Mouse (Mus musculus): ENCODE measurements at regions not wholly inside any gene's neighbourhood (a gene's known extent, or its start where the extent isn't known, plus 50 kb on each side); places are given as distances from the start of the nearest gene placed in this dataset.

DNA sequence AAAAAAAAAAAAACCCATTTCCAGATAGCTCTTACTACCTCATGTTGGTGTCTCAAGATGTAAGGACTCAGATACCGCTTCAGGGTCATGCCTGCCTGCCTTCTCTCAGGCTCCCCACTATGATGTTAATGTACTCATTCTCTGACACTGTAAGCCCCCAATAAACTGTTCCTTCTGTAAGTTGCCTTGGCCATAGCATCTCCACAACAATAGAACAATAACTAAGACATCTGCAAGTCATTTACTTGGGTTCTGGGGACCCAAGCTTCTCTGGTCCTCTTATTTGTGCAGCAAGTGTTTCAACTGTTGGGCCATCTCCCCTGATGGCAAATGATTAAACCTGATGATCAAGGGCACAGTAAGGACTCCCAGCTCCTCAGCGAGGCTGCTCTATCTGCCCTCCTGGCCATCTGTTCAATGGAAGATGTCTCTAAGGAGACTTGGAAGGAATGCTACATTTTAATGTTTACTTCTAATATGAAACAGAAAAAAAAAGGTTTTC is 520.8 kb upstream of the Rgma start:
- intact Hi-C loops (cut with DNase I): no loop called here
- no peak for DNase-seq

- intact Hi-C loops (cut with DNase I): no loop called here
- DNase-seq: no peak
Observed at GRCm38 (mm10) chr7:72866966-72867754, 508.1 kb upstream of the Rgma start.

GRCm38 (mm10) chr7:72869068-72869467 is 506.2 kb upstream of the Rgma start:
- no peak for DNase-seq
- intact Hi-C loops (cut with DNase I): no loop called here

DNA sequence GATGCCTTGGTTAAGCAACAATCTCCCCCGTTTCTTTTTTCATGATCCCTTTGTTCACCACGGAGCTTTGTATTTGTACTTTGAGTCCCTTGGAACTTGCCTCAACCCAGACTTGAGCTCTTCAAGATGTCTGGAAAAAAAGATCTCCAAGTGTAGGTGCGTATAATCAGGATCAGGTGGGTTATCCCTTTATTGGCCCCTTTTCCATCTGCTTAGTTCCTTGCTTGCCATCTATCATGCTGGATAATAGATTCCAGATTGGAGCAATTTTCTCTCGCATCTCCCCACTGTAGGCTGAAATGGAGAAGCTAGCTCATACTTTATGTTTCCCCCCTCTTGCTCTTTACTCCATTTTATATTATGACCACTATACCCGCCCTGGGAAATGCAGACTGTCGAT is 474.5 kb upstream of the Rgma start:
- no peak for DNase-seq
- intact Hi-C loops (cut with DNase I): no loop called here

GRCm38 (mm10) chr7:72905891-72906290 is 469.4 kb upstream of the Rgma start:
- no peak for DNase-seq
- intact Hi-C loops (cut with DNase I): no loop called here

GRCm38 (mm10) chr7:72906536-72906935 is 468.8 kb upstream of the Rgma start:
- no peak for DNase-seq
- intact Hi-C loops (cut with DNase I): no loop called here

DNA sequence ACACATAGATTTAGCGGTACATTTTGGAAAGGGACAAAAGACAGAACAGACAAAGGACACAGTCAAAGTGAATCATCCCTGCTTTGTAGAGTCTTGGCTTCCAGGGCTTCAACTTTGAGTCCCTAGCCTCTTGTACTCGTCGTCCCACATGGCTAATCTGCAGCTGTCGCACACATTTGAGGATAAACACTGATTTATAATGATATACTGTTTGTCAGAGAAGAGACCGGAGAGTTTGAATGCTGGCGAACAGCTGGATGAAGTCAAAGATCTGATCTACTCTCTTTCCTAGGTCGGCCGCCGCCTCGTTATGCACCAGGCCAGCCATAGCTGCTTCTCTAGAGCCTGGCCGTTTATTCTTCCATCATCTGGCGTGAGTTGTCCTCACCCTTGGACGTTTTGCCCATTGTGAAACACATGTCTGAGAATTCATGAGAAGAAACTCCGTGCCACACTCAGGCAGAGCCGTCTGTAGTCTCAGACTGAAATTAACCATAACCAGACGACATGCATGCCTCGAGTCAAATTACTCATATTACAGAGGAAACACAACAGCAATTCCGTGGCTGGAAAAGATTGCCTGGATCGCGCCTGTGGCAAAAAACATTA is 448.4 kb upstream of the Rgma start:
- intact Hi-C loops (cut with DNase I): no loop called here
- DNase-seq: no peak

- intact Hi-C loops (cut with DNase I): no loop called here
- DNase-seq: peak; percentile 9 to 24
Observed at GRCm38 (mm10) chr7:72938842-72939241, 436.5 kb upstream of the Rgma start.

GRCm38 (mm10) chr7:72947531-72947930 is 427.8 kb upstream of the Rgma start:
- DNase-seq: no peak
- intact Hi-C loops (cut with DNase I): loop anchor here (10.0 kb wide), 1 partner anchor 427 kb away; the partner anchor contains the start of gene Rgma

DNA sequence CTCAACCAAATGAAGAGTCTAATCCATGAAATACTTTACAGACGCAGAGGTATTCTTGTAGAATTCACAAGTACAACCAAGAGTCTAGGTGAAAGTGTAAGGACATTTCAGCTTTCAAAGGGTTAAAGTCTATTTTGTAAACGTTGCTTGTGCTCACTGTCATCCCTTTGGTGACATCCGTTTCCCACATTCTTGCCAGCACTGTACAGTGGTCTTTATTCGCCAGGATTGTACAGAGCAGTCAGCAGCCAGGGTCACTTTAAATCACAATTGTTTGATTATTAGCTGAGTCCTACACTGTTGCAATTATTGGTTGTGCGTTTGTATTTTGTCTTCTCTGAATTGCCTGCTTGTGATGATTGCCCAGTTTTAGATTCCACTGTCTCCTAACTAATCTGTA is 427.3 kb upstream of the Rgma start:
- DNase-seq: no peak
- intact Hi-C loops (cut with DNase I): loop anchor here (10.0 kb wide), 1 partner anchor 427 kb away; the partner anchor contains the start of gene Rgma

GRCm38 (mm10) chr7:72948666-72949065 is 426.6 kb upstream of the Rgma start:
- intact Hi-C loops (cut with DNase I): loop anchor here (10.0 kb wide), 1 partner anchor 426 kb away; the partner anchor contains the start of gene Rgma
- DNase-seq: no peak

- intact Hi-C loops (cut with DNase I): loop anchor here (10.0 kb wide), 1 partner anchor 425 kb away; the partner anchor contains the start of gene Rgma
- no peak for DNase-seq
Observed at GRCm38 (mm10) chr7:72949886-72950285, 425.4 kb upstream of the Rgma start.

DNA sequence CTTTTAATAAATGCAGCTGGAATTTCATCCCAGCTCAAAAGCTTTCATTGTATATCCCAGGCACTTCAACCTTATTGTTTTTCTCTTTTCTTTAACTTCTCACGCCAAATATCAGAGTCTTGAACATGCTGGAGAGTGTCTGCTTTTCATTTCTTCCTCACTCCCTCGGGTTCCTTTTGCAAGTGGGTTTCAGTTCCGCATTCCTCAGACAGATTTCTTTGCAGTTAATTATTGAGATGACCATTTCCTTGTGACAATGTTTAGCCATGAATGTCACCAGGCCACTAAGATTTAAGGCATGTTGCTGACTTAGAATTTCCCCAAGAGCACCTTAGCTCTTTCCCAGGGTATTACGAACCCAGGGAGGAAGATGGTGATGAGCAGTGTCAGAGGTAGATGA is 417.6 kb upstream of the Rgma start:
- intact Hi-C loops (cut with DNase I): no loop called here
- DNase-seq: no peak

DNA sequence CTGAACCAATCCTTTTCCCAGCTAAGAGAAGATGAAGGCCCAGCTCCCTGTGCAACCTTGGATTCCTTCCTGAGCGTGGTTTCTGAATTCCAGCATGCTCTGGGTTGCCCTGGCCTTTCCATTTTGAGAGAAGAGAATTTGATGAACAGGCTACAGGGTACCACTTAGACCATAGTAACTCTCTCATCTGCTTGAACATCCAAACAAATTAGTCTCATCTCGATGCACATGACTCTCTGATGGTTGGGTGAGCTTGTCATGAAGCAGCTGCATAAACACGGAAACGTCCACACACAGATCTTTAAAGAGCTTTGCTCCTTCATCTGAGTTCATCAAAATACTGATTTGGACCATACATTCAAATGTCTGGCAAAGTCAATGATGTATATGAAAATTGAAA is 414.0 kb upstream of the Rgma start:
- intact Hi-C loops (cut with DNase I): no loop called here

GRCm38 (mm10) chr7:72962815-72963214 is 412.5 kb upstream of the Rgma start:
- intact Hi-C loops (cut with DNase I): no loop called here

More for the DNA sequence above, 414.0 kb upstream of the Rgma start:
- no peak for DNase-seq

GRCm38 (mm10) chr7:72963908-72964307 is 411.4 kb upstream of the Rgma start:
- intact Hi-C loops (cut with DNase I): no loop called here
- no peak for DNase-seq

More at GRCm38 (mm10) chr7:72962815-72963214, 412.5 kb upstream of the Rgma start:
- DNase-seq: no peak

DNA sequence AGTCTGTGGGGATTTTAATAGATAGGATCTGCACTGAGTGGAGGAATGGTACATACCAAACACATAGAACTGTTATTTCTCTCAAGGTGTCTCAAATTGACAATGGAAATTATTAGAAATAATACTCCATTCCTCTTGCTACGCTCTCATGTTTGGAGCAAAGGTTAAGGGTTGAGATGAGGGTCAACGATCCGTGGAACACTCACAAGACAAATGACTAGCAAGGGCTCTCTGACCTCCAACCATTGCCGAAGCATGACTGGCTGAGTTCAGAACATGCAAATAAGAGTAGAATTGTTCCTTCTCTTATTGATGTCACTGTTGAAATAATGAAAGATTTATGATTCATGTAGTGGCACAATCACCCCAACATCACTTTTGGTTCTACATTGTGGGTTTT is 407.1 kb upstream of the Rgma start:
- intact Hi-C loops (cut with DNase I): no loop called here

GRCm38 (mm10) chr7:72971506-72972267 is 403.6 kb upstream of the Rgma start:
- intact Hi-C loops (cut with DNase I): no loop called here
- peak in 1 of 2 experiments; percentile 25 for DNase-seq

More for the DNA sequence above, 407.1 kb upstream of the Rgma start:
- no peak for DNase-seq

GRCm38 (mm10) chr7:72972397-72972796 is 402.9 kb upstream of the Rgma start:
- intact Hi-C loops (cut with DNase I): no loop called here
- peak; percentile 8 to 31 for DNase-seq

DNA sequence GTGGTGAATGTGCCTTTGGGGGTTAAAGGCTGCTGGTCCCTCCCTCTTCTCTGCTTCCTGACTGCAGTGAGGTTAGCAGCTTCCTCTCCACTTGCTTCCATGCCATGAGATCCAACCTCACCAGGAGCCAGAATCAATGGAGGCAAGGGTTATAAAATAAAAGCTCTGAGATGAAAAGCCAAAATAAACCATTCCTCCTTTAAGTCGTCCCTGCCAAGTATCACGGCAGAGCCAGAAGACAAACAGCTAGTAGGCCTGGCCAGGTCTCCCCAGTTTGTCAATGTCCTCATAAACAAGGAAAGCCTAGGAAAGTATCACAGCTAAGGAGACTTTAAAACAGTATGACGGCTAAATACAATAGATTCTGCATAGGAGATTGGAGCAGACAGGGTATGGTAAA is 401.5 kb upstream of the Rgma start:
- intact Hi-C loops (cut with DNase I): no loop called here
- peak in 1 of 2 experiments; percentile 13 for DNase-seq

DNA sequence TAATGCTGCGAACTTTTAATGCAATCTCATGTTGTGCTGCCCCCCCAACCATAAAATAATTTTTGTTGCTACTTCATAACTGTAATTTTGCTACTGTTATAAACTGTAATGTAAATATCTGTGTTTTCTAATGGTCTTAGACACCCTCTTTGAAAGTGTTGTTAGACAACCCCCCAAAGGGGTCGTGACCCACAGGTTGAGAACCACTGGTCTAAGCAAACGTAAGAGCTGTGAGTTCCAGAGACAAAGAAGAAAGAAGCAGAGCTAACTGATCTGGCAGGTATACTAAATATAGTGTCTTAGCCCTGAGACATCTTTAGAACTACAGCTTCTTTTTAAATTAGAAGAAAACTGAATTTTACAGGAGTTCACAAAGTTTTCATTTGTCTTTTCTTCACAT is 400.9 kb upstream of the Rgma start:
- DNase-seq: no peak
- intact Hi-C loops (cut with DNase I): no loop called here
